Mouse (Mus musculus) MEL (cell line): ENCODE results near the gene Eml1. TPM values are rescaled to one million over a fixed set of nuclear protein-coding genes. Genes with fewer than 3 reads are reported as not detected.

Experiments
- DNase-seq: peaks from one replicate; pipeline ENCODE4 v3.0.0; 2011; ENCODE audit warnings: low read depth, low spot score
- H3K27ac ChIP-seq: 2 replicates; pipeline ENCODE4 v1.5.1; 2012; ENCODE audit warnings: low read depth, mild to moderate bottlenecking, control low read depth, low read length, moderate library complexity; ENCODE audit not compliant: control insufficient read depth
- H3K27me3 ChIP-seq, 2 experiments: fragments of 150-350 bp in 1 of 2; sonication (generic) in 1 of 2; 2 replicates each; pipeline ENCODE4 v1.6.1; 2012; ENCODE audit warnings: low read length in 2 of 2, mild to moderate bottlenecking in 2 of 2, improper control_type of control experiment in 1 of 2, moderate library complexity in 1 of 2; ENCODE audit not compliant: insufficient read depth in 2 of 2, control insufficient read depth in 1 of 2
- H3K36me3 ChIP-seq, 2 experiments: 2 replicates each; pipeline ENCODE4 v1.6.1; 2012 to 2014; ENCODE audit warnings: low read length in 2 of 2, improper control_type of control experiment in 1 of 2, inconsistent platforms in 1 of 2, mild to moderate bottlenecking in 1 of 2; ENCODE audit not compliant: insufficient read depth in 2 of 2, control insufficient read depth in 1 of 2
- H3K4me1 ChIP-seq, 2 experiments: fragments of 150-350 bp in 1 of 2; sonication (generic) in 1 of 2; 2 replicates each; pipeline ENCODE4 v1.6.1; 2012; ENCODE audit warnings: low read length in 2 of 2, improper control_type of control experiment in 1 of 2, mild to moderate bottlenecking in 1 of 2; ENCODE audit not compliant: insufficient read depth in 2 of 2, control insufficient read depth in 1 of 2
- H3K4me3 ChIP-seq, 2 experiments: fragments of 150-350 bp in 1 of 2; sonication (generic) in 1 of 2; 2 replicates each; pipeline ENCODE4 v1.5.1; 2012; ENCODE audit warnings: low read depth in 2 of 2, low read length in 2 of 2, mild to moderate bottlenecking in 2 of 2, moderate library complexity in 2 of 2, control low read depth in 1 of 2, improper control_type of control experiment in 1 of 2; ENCODE audit not compliant: control insufficient read depth in 1 of 2, insufficient read depth in 1 of 2
- H3K79me2 ChIP-seq: 2 replicates; pipeline ENCODE4 v1.6.1; 2012; ENCODE audit warnings: mild to moderate bottlenecking, low read length, moderate library complexity; ENCODE audit not compliant: control insufficient read depth, poor library complexity, insufficient read depth
- H3K9ac ChIP-seq: 2 replicates; pipeline ENCODE4 v1.6.1; 2012; ENCODE audit warnings: low read depth, mild to moderate bottlenecking, control low read depth, low read length, moderate library complexity; ENCODE audit not compliant: control insufficient read depth, poor library complexity, severe bottlenecking
- H3K9me3 ChIP-seq: fragments of 150-350 bp; sonication (generic); replicated peaks from 2 replicates; pipeline ENCODE4 v1.6.1; 2012; ENCODE audit warnings: mild to moderate bottlenecking, low read length, improper control_type of control experiment, moderate library complexity; ENCODE audit not compliant: insufficient read depth
- CHD1 ChIP-seq: IDR thresholded peaks from 2 replicates; pipeline ENCODE4 v1.6.1; 2012; ENCODE audit warnings: low read depth, mild to moderate bottlenecking, inconsistent platforms, low read length, improper control_type of control experiment
- CTCF ChIP-seq, 3 experiments: IDR thresholded peaks in 2 of 3; conservative IDR thresholded peaks in 1 of 3; 2 replicates each; pipeline ENCODE4 v1.5.1; 2011 to 2012; ENCODE audit warnings: low read length in 3 of 3, low read depth in 2 of 3, mild to moderate bottlenecking in 2 of 3, improper control_type of control experiment in 1 of 3, inconsistent platforms in 1 of 3, mixed read lengths in 1 of 3, moderate library complexity in 1 of 3; ENCODE audit not compliant: control insufficient read depth in 1 of 3, insufficient read depth in 1 of 3, poor library complexity in 1 of 3, severe bottlenecking in 1 of 3
- E2F4 ChIP-seq: IDR thresholded peaks from 2 replicates; pipeline ENCODE4 v1.6.1; 2011; ENCODE audit warnings: low read depth, low read length, improper control_type of control experiment, borderline replicate concordance
- EP300 ChIP-seq, 2 experiments: IDR thresholded peaks; 2 replicates each; pipeline ENCODE4 v1.6.1; 2011; ENCODE audit warnings: improper control_type of control experiment in 2 of 2, low read length in 2 of 2, low read depth in 1 of 2, mild to moderate bottlenecking in 1 of 2
- ETS1 ChIP-seq: IDR thresholded peaks from 2 replicates; pipeline ENCODE4 v1.6.1; 2012; ENCODE audit warnings: low read depth, mild to moderate bottlenecking, inconsistent platforms, low read length, improper control_type of control experiment, moderate library complexity
- HCFC1 ChIP-seq: IDR thresholded peaks from 2 replicates; pipeline ENCODE4 v1.6.1; 2012; ENCODE audit warnings: low read depth, mild to moderate bottlenecking, inconsistent platforms, low read length, improper control_type of control experiment, moderate library complexity
- JUND ChIP-seq: IDR thresholded peaks from 2 replicates; pipeline ENCODE4 v1.6.1; 2011; ENCODE audit warnings: low read depth, mild to moderate bottlenecking, improper control_type of control experiment, low read length
- MAFK ChIP-seq: IDR thresholded peaks from 2 replicates; pipeline ENCODE4 v1.6.1; 2011; ENCODE audit warnings: low read depth, mild to moderate bottlenecking, low read length, improper control_type of control experiment, borderline replicate concordance
- MAX ChIP-seq: IDR thresholded peaks from 2 replicates; pipeline ENCODE4 v1.6.1; 2011; ENCODE audit warnings: low read length, improper control_type of control experiment
- MAZ ChIP-seq: IDR thresholded peaks from 2 replicates; pipeline ENCODE4 v1.6.1; 2012; ENCODE audit warnings: low read depth, mild to moderate bottlenecking, inconsistent platforms, low read length, improper control_type of control experiment
- MXI1 ChIP-seq: IDR thresholded peaks from 2 replicates; pipeline ENCODE4 v1.6.1; 2011; ENCODE audit warnings: mild to moderate bottlenecking, low read depth, low read length, improper control_type of control experiment
- MYC ChIP-seq: IDR thresholded peaks from 2 replicates; pipeline ENCODE4 v1.6.1; 2011; ENCODE audit warnings: low read depth, mild to moderate bottlenecking, low read length, improper control_type of control experiment, moderate library complexity
- NELFE ChIP-seq: IDR thresholded peaks from 2 replicates; pipeline ENCODE4 v1.6.1; 2011; ENCODE audit warnings: low read depth, low read length, improper control_type of control experiment
- POLR2A ChIP-seq, 2 experiments: IDR thresholded peaks; 2 replicates each; pipeline ENCODE4 v1.6.1; 2011 to 2012; ENCODE audit warnings: low read length in 2 of 2, mild to moderate bottlenecking in 2 of 2, control low read depth in 1 of 2, improper control_type of control experiment in 1 of 2, low read depth in 1 of 2, moderate library complexity in 1 of 2; ENCODE audit not compliant: control insufficient read depth in 1 of 2, insufficient read depth in 1 of 2, poor library complexity in 1 of 2
- POLR2AphosphoS2 ChIP-seq: IDR thresholded peaks from 2 replicates; pipeline ENCODE4 v1.6.1; 2011; ENCODE audit warnings: low read length, improper control_type of control experiment
- POLR2AphosphoS5 ChIP-seq: IDR thresholded peaks from 2 replicates; pipeline ENCODE4 v1.6.1; 2012; ENCODE audit warnings: low read depth, borderline replicate concordance, mild to moderate bottlenecking, inconsistent platforms, low read length, moderate library complexity, mixed read lengths
- RCOR1 ChIP-seq: IDR thresholded peaks from 2 replicates; pipeline ENCODE4 v1.6.1; 2012; ENCODE audit warnings: low read depth, mild to moderate bottlenecking, inconsistent platforms, low read length, improper control_type of control experiment
- SIN3A ChIP-seq: IDR thresholded peaks from 2 replicates; pipeline ENCODE4 v1.6.1; 2012; ENCODE audit warnings: low read length, improper control_type of control experiment, inconsistent platforms
- SMC3 ChIP-seq: IDR thresholded peaks from 2 replicates; pipeline ENCODE4 v1.6.1; 2011; ENCODE audit warnings: low read depth, low read length, improper control_type of control experiment
- TAL1 ChIP-seq: IDR thresholded peaks from 2 replicates; pipeline ENCODE4 v1.6.1; 2012; ENCODE audit warnings: mild to moderate bottlenecking, inconsistent platforms, low read length, moderate library complexity, mixed read lengths
- TBP ChIP-seq: IDR thresholded peaks from 2 replicates; pipeline ENCODE4 v1.8.0; 2011; ENCODE audit warnings: low read depth, low read length, improper control_type of control experiment
- UBTF ChIP-seq: IDR thresholded peaks from 2 replicates; pipeline ENCODE4 v1.6.1; 2012; ENCODE audit warnings: low read depth, mild to moderate bottlenecking, inconsistent platforms, low read length, improper control_type of control experiment, moderate library complexity, borderline replicate concordance; ENCODE audit not compliant: insufficient read depth
- USF2 ChIP-seq, 2 experiments: IDR thresholded peaks; 2 replicates each; pipeline ENCODE4 v1.6.1; 2011 to 2012; ENCODE audit warnings: improper control_type of control experiment in 2 of 2, low read length in 2 of 2, borderline replicate concordance in 1 of 2, inconsistent platforms in 1 of 2, low read depth in 1 of 2, mild to moderate bottlenecking in 1 of 2; ENCODE audit not compliant: insufficient read depth in 1 of 2
- ZC3H11A ChIP-seq: IDR thresholded peaks from 2 replicates; pipeline ENCODE4 v1.6.1; 2012; ENCODE audit warnings: low read depth, mild to moderate bottlenecking, inconsistent platforms, low read length, improper control_type of control experiment
- ZKSCAN1 ChIP-seq: IDR thresholded peaks from 2 replicates; pipeline ENCODE4 v1.6.1; 2012; ENCODE audit warnings: low read depth, mild to moderate bottlenecking, inconsistent platforms, low read length, improper control_type of control experiment, moderate library complexity
- ZMIZ1 ChIP-seq: IDR thresholded peaks from 2 replicates; pipeline ENCODE4 v1.6.1; 2012; ENCODE audit warnings: low read depth, mild to moderate bottlenecking, inconsistent platforms, low read length, improper control_type of control experiment, moderate library complexity
- ZNF384 ChIP-seq: IDR thresholded peaks from 2 replicates; pipeline ENCODE4 v1.6.1; 2012; ENCODE audit warnings: low read depth, mild to moderate bottlenecking, inconsistent platforms, low read length, improper control_type of control experiment
- polyA plus RNA-seq, 2 experiments: library from polyadenylated mRNA; stranded (reverse) in 1 of 2; unstranded in 1 of 2; fragments of >175 nt in 1 of 2; fragments of >200 nt in 1 of 2; gene quantifications; 2 replicates each; pipeline versions ENCODE4 v1.2.1 to v1.2.4; 2012; ENCODE audit warnings: low replicate concordance in 2 of 2, low read depth in 1 of 2; ENCODE audit not compliant: insufficient read length in 2 of 2, insufficient read depth in 1 of 2, missing spikeins in 1 of 2
- total RNA-seq: library from RNA; depleted of rRNA; stranded (reverse); fragments of 300-350 nt; gene quantifications from 2 replicates; pipeline ENCODE4 v1.2.3, GENCODE M21; 2012

The Eml1 gene
- total and polyA plus RNA-seq, 3 experiments = not detected

DNA sequence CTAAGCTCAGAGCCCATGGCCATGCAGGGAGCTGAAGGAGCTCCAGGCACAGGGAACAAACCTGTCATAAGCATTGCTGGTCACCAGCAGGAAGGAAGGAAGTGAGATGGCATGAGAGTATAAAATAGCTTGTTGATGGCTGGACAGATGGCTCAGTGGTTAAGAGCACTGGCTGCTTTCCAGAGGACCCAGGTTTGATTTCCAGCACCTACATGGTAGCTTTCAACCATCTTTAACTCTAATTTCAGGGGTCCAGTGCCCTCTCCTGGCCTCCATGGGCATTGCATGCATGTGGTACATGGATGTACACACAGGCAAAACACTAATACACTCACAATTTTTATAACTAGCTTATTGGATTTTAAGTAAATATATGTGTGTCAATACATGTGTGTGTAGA is 14.8 kb upstream of the Eml1 start:
- no peak overlapping the region for H3K27ac ChIP-seq
- H3K36me3 ChIP-seq = no peaks in the 10 kb centered on the region
- H3K4me1 ChIP-seq = no peaks in the 10 kb centered on the region
- no peaks in the 10 kb centered on the region for H3K9me3 ChIP-seq
- DNase-seq = no peak
- H3K9ac ChIP-seq = no peak overlapping the region
- TF ChIP-seq RCOR1 (no peak), CTCF (IDR thresholded peaks at IDR 0.05 in 2 of 3, conservative IDR thresholded peaks at IDR 0.05 in 1 of 3; ENCODE audit: control insufficient read depth in 1 of 3, insufficient read depth in 1 of 3, low read depth in 2 of 3, low read length in 3 of 3, poor library complexity in 1 of 3, severe bottlenecking in 1 of 3) (peak in 1 of 3 experiments; percentile 11; a peak in 1 of 6 replicates), POLR2AphosphoS2 (no peak), MAFK (no peak), ZKSCAN1 (no peak), NELFE (no peak)
- H3K4me3 ChIP-seq = no peak overlapping the region
- no peaks in the 10 kb centered on the region for H3K27me3 ChIP-seq
- H3K79me2 ChIP-seq = no peaks in the 10 kb centered on the region

- Histone ChIP-seq H3K36me3 (no peaks in the 10 kb centered on the region), H3K4me1 (no peaks in the 10 kb centered on the region), H3K79me2 (no peaks in the 10 kb centered on the region), H3K4me3 (no peak overlapping the region), H3K27me3 (no peaks in the 10 kb centered on the region), H3K9me3 (no peaks in the 10 kb centered on the region), H3K27ac (no peak overlapping the region), H3K9ac (no peak overlapping the region)
- TF ChIP-seq ETS1 (no peak), MAZ (no peak), SMC3 (no peak), SIN3A (no peak), ZMIZ1 (no peak), ZNF384 (no peak), MXI1 (no peak), EP300 (IDR thresholded peaks at IDR 0.05; ENCODE audit: low read depth in 1 of 2, low read length in 2 of 2) (no peak), ZKSCAN1 (no peak), CHD1 (no peak), HCFC1 (no peak), E2F4 (no peak), MYC (no peak), MAX (no peak)
- DNase-seq = no peak
Measured at GRCm38 (mm10) chr12:108363796-108364195, 7.0 kb upstream of the Eml1 start.

- Histone ChIP-seq H3K9me3 (no peaks in the 10 kb centered on the region), H3K9ac (no peak overlapping the region), H3K27me3 (no peaks in the 10 kb centered on the region), H3K27ac (no peak overlapping the region), H3K36me3 (no peaks in the 10 kb centered on the region), H3K4me1 (no peaks in the 10 kb centered on the region), H3K79me2 (no peaks in the 10 kb centered on the region), H3K4me3 (no peak overlapping the region)
- no peak for DNase-seq
- TF ChIP-seq ZNF384 = no peak
- TF ChIP-seq NELFE = no peak
- no peak for TF ChIP-seq ZC3H11A
- no peak for TF ChIP-seq UBTF
- no peak for TF ChIP-seq ZKSCAN1
- TF ChIP-seq JUND = no peak
- TF ChIP-seq MXI1 = no peak
- TF ChIP-seq POLR2AphosphoS5 = no peak
- TF ChIP-seq HCFC1 = no peak
- no peak for TF ChIP-seq POLR2AphosphoS2
- no peak for TF ChIP-seq MAZ
- TF ChIP-seq USF2 (IDR thresholded peaks at IDR 0.05; ENCODE audit: borderline replicate concordance in 1 of 2, insufficient read depth in 1 of 2, low read depth in 1 of 2, low read length in 2 of 2) = no peak
- no peak for TF ChIP-seq TBP
- TF ChIP-seq CTCF (IDR thresholded peaks at IDR 0.05 in 2 of 3, conservative IDR thresholded peaks at IDR 0.05 in 1 of 3; ENCODE audit: control insufficient read depth in 1 of 3, insufficient read depth in 1 of 3, low read depth in 2 of 3, low read length in 3 of 3, poor library complexity in 1 of 3, severe bottlenecking in 1 of 3) = no peak
- TF ChIP-seq TAL1 = no peak
- no peak for TF ChIP-seq MAFK
- TF ChIP-seq POLR2A (IDR thresholded peaks at IDR 0.05; ENCODE audit: control insufficient read depth in 1 of 2, insufficient read depth in 1 of 2, low read depth in 1 of 2, low read length in 2 of 2, poor library complexity in 1 of 2) = no peak
Measured at GRCm38 (mm10) chr12:108365340-108365739, 5.4 kb upstream of the Eml1 start.
